Mouse (Mus musculus): ENCODE results near the gene Proz. TPM values are rescaled to one million over a fixed set of nuclear protein-coding genes. Genes with fewer than 3 reads are reported as not detected.

Proz gene
- 0.41 and 0.53 TPM in 2 replicates for polyA plus RNA-seq (2016; fragmentation: Nextera tagmentation; extraction: Ambion mirVana)

GRCm38 (mm10) chr8:13060441-13061150, at the start of gene Proz:
Proz (plus strand) TSS chr8:13060914.
- no peak for ATAC-seq (ENCODE audit: low FRiP score, low read depth)

GRCm38 (mm10) chr8:13019560-13019959, 41.2 kb upstream of the Proz start:
- Histone ChIP-seq H3K36me3 (peaks cover 55% of the 10 kb centered on the region), H3K27ac (no peak overlapping the region), H3K9me3 (no peaks in the 10 kb centered on the region), H3K4me1 (no peaks in the 10 kb centered on the region), H3K4me3 (no peak overlapping the region), H3K4me2 (replicated peaks) (no peak overlapping the region), H3K9ac (no peak overlapping the region), H3K27me3 (replicated peaks) (no peaks in the 10 kb centered on the region)
- 66% methylated on average over 4 of the region's 4 CpGs for WGBS
- ATAC-seq (ENCODE audit: low FRiP score, low read depth): no peak

More at GRCm38 (mm10) chr8:13060441-13061150, at the start of gene Proz:
- WGBS: 84% methylated on average over 17 of the region's 17 CpGs
- H3K4me1 ChIP-seq: no peaks in the 10 kb centered on the region
- H3K4me3 ChIP-seq: no peak within 1 kb of the TSS
- no peak within 1 kb of the TSS for H3K9ac ChIP-seq
- no peaks in the 10 kb centered on the region for H3K36me3 ChIP-seq
- H3K27ac ChIP-seq: no peak within 1 kb of the TSS
- no peak within 1 kb of the TSS for H3K4me2 ChIP-seq (replicated peaks)
- no peaks in the 10 kb centered on the region for H3K27me3 ChIP-seq (replicated peaks)
- no peaks in the 10 kb centered on the region for H3K9me3 ChIP-seq

- no peak for ATAC-seq (ENCODE audit: low FRiP score, low read depth)
- H3K27ac ChIP-seq: no peak overlapping the region
- WGBS: 96% methylated on average over 8 of the region's 8 CpGs
- H3K4me1 ChIP-seq: no peaks in the 10 kb centered on the region
- H3K9me3 ChIP-seq: no peaks in the 10 kb centered on the region
- H3K27me3 ChIP-seq (replicated peaks): no peaks in the 10 kb centered on the region
- H3K4me2 ChIP-seq (replicated peaks): no peak overlapping the region
- H3K4me3 ChIP-seq: no peak overlapping the region
- H3K9ac ChIP-seq: no peak overlapping the region
- peaks cover 36% of the 10 kb centered on the region for H3K36me3 ChIP-seq
Observed at GRCm38 (mm10) chr8:13021830-13022229, 38.9 kb upstream of the Proz start.

GRCm38 (mm10) chr8:13025487-13026224, 35.1 kb upstream of the Proz start, which contains the start of gene F7:
F7 (plus strand) TSS chr8:13026034.
- H3K36me3 ChIP-seq: peaks cover 3% of the 10 kb centered on the region; the same call in 1 of the 2 replicates
- no peak within 1 kb of the TSS for H3K27ac ChIP-seq
- no peak within 1 kb of the TSS for H3K4me3 ChIP-seq
- H3K9me3 ChIP-seq: no peaks in the 10 kb centered on the region
- H3K4me1 ChIP-seq: no peaks in the 10 kb centered on the region
- ATAC-seq (ENCODE audit: low FRiP score, low read depth): no peak
- 70% methylated on average over 10 of the region's 10 CpGs for WGBS
- no peak within 1 kb of the TSS for H3K4me2 ChIP-seq (replicated peaks)
- H3K9ac ChIP-seq: no peak within 1 kb of the TSS
- H3K27me3 ChIP-seq (replicated peaks): no peaks in the 10 kb centered on the region

- WGBS: 88% methylated on average over 5 of the region's 5 CpGs
- Histone ChIP-seq H3K36me3 (no peaks in the 10 kb centered on the region), H3K27ac (no peak overlapping the region), H3K27me3 (replicated peaks) (no peaks in the 10 kb centered on the region), H3K4me1 (no peaks in the 10 kb centered on the region), H3K4me3 (no peak overlapping the region), H3K9ac (no peak overlapping the region), H3K9me3 (no peaks in the 10 kb centered on the region), H3K4me2 (replicated peaks) (no peak overlapping the region)
- no peak for ATAC-seq (ENCODE audit: low FRiP score, low read depth)
Observed at GRCm38 (mm10) chr8:13027615-13028014, 33.1 kb upstream of the Proz start.

GRCm38 (mm10) chr8:13028482-13028881, 32.2 kb upstream of the Proz start:
- no peak overlapping the region for H3K9ac ChIP-seq
- no peaks in the 10 kb centered on the region for H3K4me1 ChIP-seq
- no peaks in the 10 kb centered on the region for H3K36me3 ChIP-seq
- no peak overlapping the region for H3K27ac ChIP-seq
- ATAC-seq (ENCODE audit: low FRiP score, low read depth): no peak
- no peak overlapping the region for H3K4me2 ChIP-seq (replicated peaks)
- H3K27me3 ChIP-seq (replicated peaks): no peaks in the 10 kb centered on the region
- no peak overlapping the region for H3K4me3 ChIP-seq
- H3K9me3 ChIP-seq: no peaks in the 10 kb centered on the region
- 79% methylated on average over 5 of the region's 5 CpGs for WGBS

- H3K4me1 ChIP-seq: no peaks in the 10 kb centered on the region
- no peak for ATAC-seq (ENCODE audit: low FRiP score, low read depth)
- no peak overlapping the region for H3K27ac ChIP-seq
- 93% methylated on average over 10 of the region's 10 CpGs for WGBS
- no peaks in the 10 kb centered on the region for H3K27me3 ChIP-seq (replicated peaks)
- no peaks in the 10 kb centered on the region for H3K9me3 ChIP-seq
- H3K4me3 ChIP-seq: no peak overlapping the region
- no peak overlapping the region for H3K4me2 ChIP-seq (replicated peaks)
- no peak overlapping the region for H3K9ac ChIP-seq
- H3K36me3 ChIP-seq: no peaks in the 10 kb centered on the region
Observed at GRCm38 (mm10) chr8:13036346-13036812, 24.3 kb upstream of the Proz start.

- no peak within 1 kb of the TSS for H3K4me3 ChIP-seq
- H3K9me3 ChIP-seq: no peaks in the 10 kb centered on the region
- H3K4me1 ChIP-seq: no peaks in the 10 kb centered on the region
- WGBS: 71% methylated on average over 7 of the region's 7 CpGs
- no peak within 1 kb of the TSS for H3K4me2 ChIP-seq (replicated peaks)
- H3K27ac ChIP-seq: no peak within 1 kb of the TSS
- no peaks in the 10 kb centered on the region for H3K27me3 ChIP-seq (replicated peaks)
- no peak within 1 kb of the TSS for H3K9ac ChIP-seq
- no peaks in the 10 kb centered on the region for H3K36me3 ChIP-seq
- ATAC-seq (ENCODE audit: low FRiP score, low read depth): no peak
Observed at GRCm38 (mm10) chr8:13037015-13037414, 23.7 kb upstream of the Proz start, which contains the start of gene F10. F10 (plus strand) TSS chr8:13037308.

GRCm38 (mm10) chr8:13037569-13037968, 23.1 kb upstream of the Proz start:
- H3K36me3 ChIP-seq: no peaks in the 10 kb centered on the region
- H3K9ac ChIP-seq: no peak overlapping the region
- ATAC-seq (ENCODE audit: low FRiP score, low read depth): no peak
- no peak overlapping the region for H3K27ac ChIP-seq
- no peaks in the 10 kb centered on the region for H3K9me3 ChIP-seq
- no peaks in the 10 kb centered on the region for H3K27me3 ChIP-seq (replicated peaks)
- no peak overlapping the region for H3K4me3 ChIP-seq
- WGBS: 51% methylated on average over 5 of the region's 5 CpGs
- no peaks in the 10 kb centered on the region for H3K4me1 ChIP-seq
- no peak overlapping the region for H3K4me2 ChIP-seq (replicated peaks)

- no peak overlapping the region for H3K4me2 ChIP-seq (replicated peaks)
- 90% methylated on average over 6 of the region's 6 CpGs for WGBS
Observed at GRCm38 (mm10) chr8:13039054-13039453, 21.7 kb upstream of the Proz start.

GRCm38 (mm10) chr8:13041459-13041858, 19.3 kb upstream of the Proz start:
- no peak for ATAC-seq (ENCODE audit: low FRiP score, low read depth)
- Histone ChIP-seq H3K9me3 (no peaks in the 10 kb centered on the region), H3K4me2 (replicated peaks) (no peak overlapping the region), H3K27ac (no peak overlapping the region), H3K9ac (no peak overlapping the region), H3K4me1 (no peaks in the 10 kb centered on the region), H3K4me3 (no peak overlapping the region), H3K36me3 (no peaks in the 10 kb centered on the region), H3K27me3 (replicated peaks) (no peaks in the 10 kb centered on the region)
- WGBS: 85% methylated on average over 4 of the region's 4 CpGs

More at GRCm38 (mm10) chr8:13039054-13039453, 21.7 kb upstream of the Proz start:
- no peaks in the 10 kb centered on the region for H3K27me3 ChIP-seq (replicated peaks)
- H3K36me3 ChIP-seq: no peaks in the 10 kb centered on the region
- no peak for ATAC-seq (ENCODE audit: low FRiP score, low read depth)
- H3K27ac ChIP-seq: no peak overlapping the region
- H3K4me1 ChIP-seq: no peaks in the 10 kb centered on the region
- H3K9ac ChIP-seq: no peak overlapping the region
- H3K4me3 ChIP-seq: no peak overlapping the region
- H3K9me3 ChIP-seq: no peaks in the 10 kb centered on the region

- no peak overlapping the region for H3K4me2 ChIP-seq (replicated peaks)
- no peaks in the 10 kb centered on the region for H3K9me3 ChIP-seq
- H3K4me1 ChIP-seq: no peaks in the 10 kb centered on the region
- ATAC-seq (ENCODE audit: low FRiP score, low read depth): no peak
- H3K27ac ChIP-seq: no peak overlapping the region
- no peak overlapping the region for H3K9ac ChIP-seq
- H3K36me3 ChIP-seq: no peaks in the 10 kb centered on the region
- H3K4me3 ChIP-seq: no peak overlapping the region
- H3K27me3 ChIP-seq (replicated peaks): no peaks in the 10 kb centered on the region
- 56% methylated on average over 5 of the region's 5 CpGs for WGBS
Observed at GRCm38 (mm10) chr8:13047652-13048051, 13.1 kb upstream of the Proz start.

Data from neural tube, embryonic 12.5 days (tissue).